Mouse (Mus musculus): ENCODE results near the gene Gpr65. TPM values are rescaled to one million over a fixed set of nuclear protein-coding genes. Genes with fewer than 3 reads are reported as not detected.
"Not testable (repeated sequence)": the region's sequence is repeated elsewhere in the genome, so short reads cannot be mapped to it uniquely, and the experiment has no call there.

Gene Gpr65
- 0.42 and 0.51 TPM in 2 replicates for polyA plus RNA-seq (2015; fragmentation: Nextera tagmentation; extraction: Ambion mirVana)

GRCm38 (mm10) chr12:98268441-98269369 is at the start of gene Gpr65:
TSS of gene Gpr65 (plus strand) at chr12:98268635.
- Histone ChIP-seq H3K4me2 (no peak within 1 kb of the TSS), H3K27me3 (no peaks in the 10 kb centered on the region), H3K9ac (no peak within 1 kb of the TSS), H3K9me3 (no peaks in the 10 kb centered on the region), H3K4me1 (replicated peaks) (no peaks in the 10 kb centered on the region; the same call in none of the 2 replicates), H3K4me3 (no peak within 1 kb of the TSS), H3K36me3 (no peaks in the 10 kb centered on the region), H3K27ac (replicated peaks) (no peak within 1 kb of the TSS)
- no peak for ATAC-seq (ENCODE audit: low read depth)
- 85% methylated on average over 13 of the region's 13 CpGs for WGBS

- H3K4me2 ChIP-seq, result no peak overlapping the region
- no peaks in the 10 kb centered on the region for H3K27me3 ChIP-seq
- WGBS, result 87% methylated on average over 5 of the region's 5 CpGs
- peaks cover 10% of the 10 kb centered on the region for H3K36me3 ChIP-seq
- H3K4me3 ChIP-seq, result no peak overlapping the region
- H3K9me3 ChIP-seq, result no peaks in the 10 kb centered on the region
- no peak overlapping the region for H3K27ac ChIP-seq (replicated peaks)
- no peak overlapping the region for H3K9ac ChIP-seq
- ATAC-seq (ENCODE audit: low read depth), result no peak
- H3K4me1 ChIP-seq (replicated peaks), result no peaks in the 10 kb centered on the region
These were observed 45.1 kb upstream of the Gpr65 start for GRCm38 (mm10) chr12:98223286-98223685.

GRCm38 (mm10) chr12:98227037-98227436 is 41.4 kb upstream of the Gpr65 start:
- H3K27me3 ChIP-seq, result no peaks in the 10 kb centered on the region
- H3K9ac ChIP-seq, result no peak overlapping the region
- no peaks in the 10 kb centered on the region for H3K4me1 ChIP-seq (replicated peaks)
- ATAC-seq (ENCODE audit: low read depth), result no peak
- H3K9me3 ChIP-seq, result no peaks in the 10 kb centered on the region
- WGBS, result 92% methylated on average over 2 of the region's 2 CpGs
- no peak overlapping the region for H3K4me2 ChIP-seq
- peaks cover 10% of the 10 kb centered on the region for H3K36me3 ChIP-seq
- H3K4me3 ChIP-seq, result no peak overlapping the region
- H3K27ac ChIP-seq (replicated peaks), result no peak overlapping the region

GRCm38 (mm10) chr12:98238478-98238877 is 30.0 kb upstream of the Gpr65 start:
- not testable (repeated sequence) for H3K4me2 ChIP-seq; H3K9ac ChIP-seq; H3K36me3 ChIP-seq; H3K4me1 ChIP-seq (replicated peaks); H3K9me3 ChIP-seq; H3K27ac ChIP-seq (replicated peaks); H3K4me3 ChIP-seq; ATAC-seq (ENCODE audit: low read depth); H3K27me3 ChIP-seq
- 90% methylated on average over 6 of the region's 6 CpGs for WGBS

- WGBS, result 87% methylated on average over 4 of the region's 4 CpGs
- no peak overlapping the region for H3K4me3 ChIP-seq
- H3K9ac ChIP-seq, result no peak overlapping the region
- no peaks in the 10 kb centered on the region for H3K27me3 ChIP-seq
- H3K36me3 ChIP-seq, result 0 out of 2 replicates have a peak, but pooled peaks cover 7% of the 10 kb centered on the region
- H3K4me1 ChIP-seq (replicated peaks), result no peaks in the 10 kb centered on the region
- no peaks in the 10 kb centered on the region for H3K9me3 ChIP-seq
- no peak overlapping the region for H3K27ac ChIP-seq (replicated peaks)
- no peak overlapping the region for H3K4me2 ChIP-seq
- no peak for ATAC-seq (ENCODE audit: low read depth)
These were observed 24.3 kb upstream of the Gpr65 start for GRCm38 (mm10) chr12:98244161-98244560.

GRCm38 (mm10) chr12:98244865-98245264 is 23.6 kb upstream of the Gpr65 start:
- no peaks in the 10 kb centered on the region for H3K4me1 ChIP-seq (replicated peaks)
- no peak overlapping the region for H3K9ac ChIP-seq
- no peaks in the 10 kb centered on the region for H3K27me3 ChIP-seq
- no peak overlapping the region for H3K4me3 ChIP-seq
- H3K9me3 ChIP-seq, result no peaks in the 10 kb centered on the region
- no peak overlapping the region for H3K4me2 ChIP-seq
- ATAC-seq (ENCODE audit: low read depth), result no peak
- WGBS, result 90% methylated on average over 5 of the region's 5 CpGs
- H3K36me3 ChIP-seq, result peaks cover 7% of the 10 kb centered on the region; the same call in 1 of the 2 replicates
- H3K27ac ChIP-seq (replicated peaks), result no peak overlapping the region

- 90% methylated on average over 4 of the region's 4 CpGs for WGBS
- ATAC-seq (ENCODE audit: low read depth), result no peak
These were observed 21.6 kb upstream of the Gpr65 start for GRCm38 (mm10) chr12:98246835-98247234.

GRCm38 (mm10) chr12:98249671-98250070 is 18.8 kb upstream of the Gpr65 start:
- WGBS, result 76% methylated on average over 3 of the region's 3 CpGs

More at GRCm38 (mm10) chr12:98246835-98247234, 21.6 kb upstream of the Gpr65 start:
- Histone ChIP-seq H3K9me3 (no peaks in the 10 kb centered on the region), H3K27ac (replicated peaks) (no peak overlapping the region), H3K4me1 (replicated peaks) (no peaks in the 10 kb centered on the region), H3K9ac (no peak overlapping the region), H3K36me3 (peaks cover 10% of the 10 kb centered on the region), H3K4me2 (no peak overlapping the region), H3K27me3 (no peaks in the 10 kb centered on the region), H3K4me3 (no peak overlapping the region)

GRCm38 (mm10) chr12:98250327-98250726 is 18.1 kb upstream of the Gpr65 start:
- ATAC-seq (ENCODE audit: low read depth), result no peak
- H3K9me3 ChIP-seq, result no peaks in the 10 kb centered on the region
- H3K36me3 ChIP-seq, result peaks cover 16% of the 10 kb centered on the region
- no peak overlapping the region for H3K4me2 ChIP-seq
- H3K9ac ChIP-seq, result no peak overlapping the region
- WGBS, result 59% methylated on average over 8 of the region's 8 CpGs
- no peaks in the 10 kb centered on the region for H3K4me1 ChIP-seq (replicated peaks)
- H3K27ac ChIP-seq (replicated peaks), result no peak overlapping the region
- H3K4me3 ChIP-seq, result no peak overlapping the region
- H3K27me3 ChIP-seq, result no peaks in the 10 kb centered on the region

More at GRCm38 (mm10) chr12:98249671-98250070, 18.8 kb upstream of the Gpr65 start:
- Histone ChIP-seq H3K9ac (no peak overlapping the region), H3K27me3 (no peaks in the 10 kb centered on the region), H3K9me3 (no peaks in the 10 kb centered on the region), H3K4me2 (no peak overlapping the region), H3K36me3 (peaks cover 17% of the 10 kb centered on the region), H3K4me3 (no peak overlapping the region), H3K4me1 (replicated peaks) (no peaks in the 10 kb centered on the region), H3K27ac (replicated peaks) (no peak overlapping the region)
- no peak for ATAC-seq (ENCODE audit: low read depth)

GRCm38 (mm10) chr12:98252417-98252816 is 16.0 kb upstream of the Gpr65 start:
- ATAC-seq (ENCODE audit: low read depth), result no peak
- Histone ChIP-seq H3K27ac (replicated peaks) (no peak overlapping the region), H3K4me2 (no peak overlapping the region), H3K4me1 (replicated peaks) (peaks cover 3% of the 10 kb centered on the region; the same call in 1 of the 2 replicates), H3K36me3 (peaks cover 13% of the 10 kb centered on the region), H3K4me3 (no peak overlapping the region), H3K27me3 (no peaks in the 10 kb centered on the region), H3K9ac (no peak overlapping the region), H3K9me3 (no peaks in the 10 kb centered on the region)
- 90% methylated on average over 2 of the region's 2 CpGs for WGBS

- H3K27ac ChIP-seq (replicated peaks), result no peak overlapping the region
- no peak overlapping the region for H3K9ac ChIP-seq
- H3K27me3 ChIP-seq, result no peaks in the 10 kb centered on the region
- WGBS, result 90% methylated on average over 13 of the region's 13 CpGs
- 0 out of 2 replicates have a peak, but pooled peaks cover 7% of the 10 kb centered on the region for H3K36me3 ChIP-seq
- H3K9me3 ChIP-seq, result no peaks in the 10 kb centered on the region
- H3K4me3 ChIP-seq, result no peak overlapping the region
- ATAC-seq (ENCODE audit: low read depth), result no peak
- H3K4me1 ChIP-seq (replicated peaks), result peaks cover 9% of the 10 kb centered on the region; the same call in 1 of the 2 replicates
- no peak overlapping the region for H3K4me2 ChIP-seq
These were observed 13.0 kb upstream of the Gpr65 start for GRCm38 (mm10) chr12:98255373-98255995.

- 0% methylated on average over 8 of the region's 8 CpGs for WGBS
These were observed 10.0 kb upstream of the Gpr65 start for GRCm38 (mm10) chr12:98258371-98258844.

More at GRCm38 (mm10) chr12:98258371-98258844, 10.0 kb upstream of the Gpr65 start:
- no peak for ATAC-seq (ENCODE audit: low read depth)
- Histone ChIP-seq H3K27ac (replicated peaks) (peak overlapping the region; percentile 98), H3K27me3 (no peaks in the 10 kb centered on the region), H3K4me3 (peak overlapping the region; percentile 71), H3K4me1 (replicated peaks) (peaks cover 9% of the 10 kb centered on the region; the same call in 1 of the 2 replicates), H3K9ac (peak overlapping the region; percentile 91), H3K4me2 (peak overlapping the region; percentile 57), H3K36me3 (0 out of 2 replicates have a peak, but pooled peaks cover 4% of the 10 kb centered on the region), H3K9me3 (no peaks in the 10 kb centered on the region)
